Mouse (Mus musculus): ENCODE measurements around the gene Flt4.

Gene Flt4

GRCm38 (mm10) chr11:49697779-49698178 is 88.7 kb downstream of the Flt4 start:
- DNase-seq (ENCODE audit: low spot score in 2 of 2): no peak

GRCm38 (mm10) chr11:49699079-49699478 is 90.0 kb downstream of the Flt4 start:
- no peak for DNase-seq (ENCODE audit: low spot score in 2 of 2)

- DNase-seq (ENCODE audit: low spot score in 2 of 2): no peak
These were observed 93.0 kb downstream of the Flt4 start for GRCm38 (mm10) chr11:49702014-49702413.
